Mouse (Mus musculus) heart, embryonic 16.5 days (tissue): ENCODE results near the gene Zfp982. TPM values are rescaled to one million over a fixed set of nuclear protein-coding genes. Genes with fewer than 3 reads are reported as not detected.
"Not testable (repeated sequence)": the region's sequence is repeated elsewhere in the genome, so short reads cannot be mapped to it uniquely, and the experiment has no call there.

Experiments used
- ATAC-seq: fragments of 200-750 bp; cut with Nextera tagmentation; replicated peaks from 2 replicates; pipeline ENCODE4 v1.8.0; 2017; ENCODE audit warnings: moderate number of reproducible peaks; ENCODE audit not compliant: insufficient read depth, low FRiP score; ENCODE audit errors: extremely low read depth
- H3K27ac ChIP-seq: fragments of 300-500 bp; sonication (generic); 2 replicates; pipeline ENCODE4 v1.5.1; 2014; ENCODE audit warnings: mild to moderate bottlenecking, low read length, control low read depth, moderate library complexity
- H3K27me3 ChIP-seq: fragments of 300-500 bp; sonication (generic); 2 replicates; pipeline ENCODE4 v1.6.1; 2014; ENCODE audit warnings: low read length, mixed read lengths; ENCODE audit not compliant: control insufficient read depth, insufficient read depth
- H3K36me3 ChIP-seq: fragments of 300-500 bp; sonication (generic); 2 replicates; pipeline ENCODE4 v1.6.1; 2014; ENCODE audit not compliant: control insufficient read depth, insufficient read depth
- H3K4me1 ChIP-seq: fragments of 300-500 bp; sonication (generic); 2 replicates; pipeline ENCODE4 v1.6.1; 2014; ENCODE audit warnings: low read length, mixed read lengths; ENCODE audit not compliant: control insufficient read depth, insufficient read depth
- H3K4me2 ChIP-seq: fragments of 300-500 bp; sonication (generic); 2 replicates; pipeline ENCODE4 v1.6.1; 2014; ENCODE audit warnings: low read depth, mild to moderate bottlenecking, control low read depth, low read length
- H3K4me3 ChIP-seq: fragments of 300-500 bp; sonication (generic); 2 replicates; pipeline ENCODE4 v1.5.1; 2014; ENCODE audit warnings: mild to moderate bottlenecking, control low read depth, low read length
- H3K9ac ChIP-seq: fragments of 300-500 bp; sonication (generic); 2 replicates; pipeline ENCODE4 v1.6.1; 2014; ENCODE audit warnings: low read length, control low read depth
- H3K9me3 ChIP-seq: fragments of 300-500 bp; sonication (generic); replicated peaks from 2 replicates; pipeline ENCODE4 v1.6.1; 2016; ENCODE audit warnings: low read length; ENCODE audit not compliant: control insufficient read depth
- WGBS: fragments of 180-500 bp; shearing (Covaris S2); extraction: QIAGEN DNeasy Blood & Tissue Kit; methylation state at CpG from one replicate; pipeline ENCODE4 v1.1.7; 2014; 5-methylcytosine and 5-hydroxymethylcytosine counted together
- polyA plus RNA-seq: library from polyadenylated mRNA; unstranded; fragments of >200 nt; fragmentation: Nextera tagmentation; extraction: Ambion mirVana; gene quantifications from 2 replicates; pipeline ENCODE4 v1.2.1, GENCODE M21; 2015

Gene Zfp982
- polyA plus RNA-seq, result 4.6 and 6.3 TPM in 2 replicates

DNA sequence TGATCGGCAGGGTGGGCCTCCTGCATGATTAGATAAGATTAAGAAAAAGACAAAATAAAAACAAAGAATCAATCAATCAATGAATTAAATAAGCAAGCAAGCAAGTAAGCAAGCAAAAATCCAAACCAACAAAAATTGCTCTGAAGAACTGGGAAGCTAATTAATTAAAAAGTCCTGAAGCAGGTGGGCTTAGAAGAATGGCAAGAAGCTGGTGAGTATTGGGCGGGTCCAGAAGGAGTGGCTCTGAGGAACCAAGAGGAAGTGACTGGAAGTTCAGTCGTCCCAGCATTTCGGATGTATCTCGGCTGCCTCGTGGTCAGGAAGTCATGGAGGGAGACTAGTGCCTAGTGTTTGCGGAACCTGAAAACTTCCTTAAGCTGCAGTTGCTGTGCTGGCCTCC, at the start of gene Zfp982:
Gene Zfp982, plus strand, starts transcription at position 301 of the 400 bp plus-strand sequence.
- not testable (repeated sequence) for H3K27me3 ChIP-seq, H3K9ac ChIP-seq, H3K4me3 ChIP-seq, H3K36me3 ChIP-seq, H3K4me2 ChIP-seq, ATAC-seq, H3K4me1 ChIP-seq, H3K27ac ChIP-seq
- 67% methylated on average over 7 of the region's 7 CpGs for WGBS
- peaks cover 20% of the 10 kb centered on the region for H3K9me3 ChIP-seq

DNA sequence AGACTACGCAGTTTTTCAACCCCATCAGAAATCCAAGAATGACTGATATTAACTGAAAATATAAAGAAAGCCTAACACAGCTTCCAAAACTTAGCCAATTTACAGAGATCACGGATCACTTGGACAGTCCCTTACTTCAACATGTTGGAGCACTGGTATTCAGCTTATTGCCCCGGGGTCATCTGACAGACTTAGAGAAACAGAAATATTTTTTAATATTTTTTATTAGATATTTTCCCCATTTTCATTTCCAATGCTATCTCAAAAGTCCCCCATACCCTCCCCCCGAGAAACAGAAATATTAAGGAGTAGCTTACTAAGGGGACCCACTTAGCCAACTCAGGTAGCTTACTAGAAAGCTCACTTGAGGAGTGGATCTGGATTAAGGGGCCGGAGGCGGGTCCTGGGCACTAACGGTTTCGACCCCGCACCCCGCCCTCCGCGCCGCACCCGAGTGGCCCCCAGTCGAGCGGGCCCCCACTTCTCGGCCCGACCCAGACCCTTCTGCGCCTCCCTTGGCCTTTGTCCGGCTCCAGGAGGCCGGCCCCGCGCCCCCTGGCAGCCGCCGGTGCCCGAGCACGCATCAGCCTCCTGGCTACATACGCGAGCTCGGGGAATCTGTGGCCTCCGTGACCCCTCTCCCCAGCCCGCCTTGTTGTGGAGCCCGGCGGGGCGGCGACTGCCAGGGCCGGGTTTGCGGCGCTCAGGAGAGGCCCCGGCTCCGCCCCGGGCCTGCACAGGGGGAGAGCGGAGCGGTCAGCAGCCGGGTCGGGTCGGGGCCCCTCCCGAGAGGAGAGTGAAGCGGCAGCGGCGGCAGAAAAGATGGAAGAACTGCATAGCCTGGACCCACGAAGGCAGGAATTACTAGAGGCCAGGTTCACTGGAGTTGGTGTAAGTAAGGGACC, 49.3 kb upstream of the Zfp982 start:
- peak; percentile 91 for ATAC-seq
- H3K36me3 ChIP-seq, H3K4me1 ChIP-seq, H3K9me3 ChIP-seq, H3K27me3 ChIP-seq: not testable (repeated sequence)
- peak overlapping the region; percentile 81 for H3K27ac ChIP-seq
- H3K4me2 ChIP-seq, result peak overlapping the region; percentile 92
- H3K4me3 ChIP-seq, result peak overlapping the region; percentile 73
- peak overlapping the region; percentile 95 for H3K9ac ChIP-seq
- WGBS, result 9% methylated on average over 51 of the region's 52 CpGs

DNA sequence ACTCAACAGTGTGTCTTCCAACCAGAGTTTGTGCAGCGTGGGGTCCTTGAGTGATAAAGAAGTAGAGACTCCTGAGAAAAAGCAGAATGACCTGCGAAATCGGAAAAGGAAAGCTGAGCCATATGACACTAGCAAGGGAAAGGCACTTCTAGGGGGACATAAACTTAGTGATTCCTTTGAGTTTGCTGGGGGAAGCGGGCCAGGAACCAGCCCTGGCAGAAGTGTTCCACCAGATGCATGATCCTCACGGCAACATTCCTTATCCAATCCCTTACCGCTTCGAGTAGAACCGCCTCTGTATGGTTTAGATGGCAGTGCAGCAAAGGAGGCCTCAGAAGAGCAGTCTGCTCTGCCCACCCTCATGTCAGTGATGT, 48.7 kb upstream of the Zfp982 start:
- ATAC-seq, H3K9me3 ChIP-seq, H3K4me1 ChIP-seq, H3K36me3 ChIP-seq, H3K27me3 ChIP-seq: not testable (repeated sequence)
- H3K4me3 ChIP-seq, result peak overlapping the region; percentile 73
- H3K9ac ChIP-seq, result peak overlapping the region; percentile 95
- WGBS, result 32% methylated on average over 8 of the region's 8 CpGs
- peak overlapping the region; percentile 92 for H3K4me2 ChIP-seq
- peak overlapping the region; percentile 81 for H3K27ac ChIP-seq

DNA sequence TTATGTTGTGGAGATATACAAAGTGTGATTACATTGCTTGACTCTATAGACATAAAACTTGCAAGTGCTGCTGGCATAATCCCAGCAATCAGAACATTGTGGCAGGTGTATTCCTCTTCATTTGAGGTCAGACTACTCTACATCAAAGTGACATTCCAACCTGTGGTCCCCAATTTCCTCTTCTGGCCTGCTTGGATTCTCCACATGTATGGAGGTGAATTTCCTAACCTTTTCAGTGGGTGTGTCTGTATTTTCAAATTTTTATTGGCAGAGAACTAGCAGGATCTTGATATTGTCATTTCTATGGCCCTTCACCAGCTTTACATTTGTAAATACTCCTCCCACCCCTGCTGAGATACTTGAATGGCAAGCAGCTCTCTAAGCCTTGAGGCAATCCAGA, 46.8 kb upstream of the Zfp982 start:
- not testable (repeated sequence) for ATAC-seq, H3K9ac ChIP-seq, H3K27ac ChIP-seq, H3K27me3 ChIP-seq, H3K36me3 ChIP-seq, H3K9me3 ChIP-seq, H3K4me2 ChIP-seq, H3K4me1 ChIP-seq, H3K4me3 ChIP-seq

DNA sequence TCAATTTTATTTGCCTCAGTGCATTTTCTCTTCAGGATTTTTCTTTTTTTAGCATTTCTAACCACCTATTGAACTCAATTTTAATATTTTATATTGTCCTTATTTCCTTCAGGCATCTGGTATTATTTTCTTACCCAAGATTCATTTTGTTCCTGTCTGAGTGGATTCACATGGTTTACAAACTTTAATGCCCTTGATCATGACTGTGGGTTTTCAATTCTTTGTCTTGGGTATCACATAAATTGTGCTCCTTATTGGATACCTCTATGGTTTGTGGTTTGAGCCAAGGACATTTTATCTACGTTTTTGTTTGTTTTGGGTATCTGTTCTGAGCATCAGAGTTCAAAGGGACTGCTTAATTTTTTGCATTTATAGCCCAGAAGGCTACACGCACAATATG, 43.9 kb upstream of the Zfp982 start:
- H3K36me3 ChIP-seq, result no peaks in the 10 kb centered on the region
- no peaks in the 10 kb centered on the region for H3K27me3 ChIP-seq
- no peak overlapping the region for H3K9ac ChIP-seq
- no peaks in the 10 kb centered on the region for H3K4me1 ChIP-seq
- peaks cover 2% of the 10 kb centered on the region; the same call in 1 of the 2 replicates for H3K9me3 ChIP-seq
- H3K4me2 ChIP-seq, result no peak overlapping the region
- no peak for ATAC-seq
- no peak overlapping the region for H3K4me3 ChIP-seq
- WGBS, result 69% methylated on average over 2 of the region's 2 CpGs
- H3K27ac ChIP-seq, result no peak overlapping the region

DNA sequence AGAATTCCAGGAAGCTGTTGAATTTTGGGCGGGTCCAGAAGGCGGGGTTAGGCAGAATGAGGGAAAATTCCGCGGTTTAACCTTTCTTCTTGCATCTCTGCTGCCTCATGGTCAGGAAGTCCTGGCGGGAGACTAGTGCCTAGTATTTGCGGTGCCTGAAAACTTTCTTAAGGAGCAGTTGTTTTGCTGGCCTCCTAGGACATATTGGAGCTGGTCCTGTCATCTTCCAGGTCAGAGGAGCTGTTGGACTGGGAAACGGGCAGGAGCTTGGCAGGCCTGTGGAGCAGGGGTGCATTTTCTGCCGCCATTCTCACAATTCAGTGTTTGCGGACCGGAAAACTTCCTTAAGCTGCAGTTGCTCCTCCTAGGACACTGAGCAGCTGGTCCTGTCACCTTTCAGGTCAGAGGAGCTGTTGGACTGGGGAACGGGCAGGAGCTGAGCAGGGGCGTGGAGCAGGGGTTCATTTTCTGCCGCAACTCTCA, 43.1 kb upstream of the Zfp982 start:
- Histone ChIP-seq H3K4me3 (peak overlapping the region; percentile 33), H3K4me1 (no peaks in the 10 kb centered on the region), H3K36me3 (no peaks in the 10 kb centered on the region), H3K4me2 (peak overlapping the region; percentile 47), H3K27me3 (no peaks in the 10 kb centered on the region), H3K9ac (no peak overlapping the region; the same call in 1 of the 2 replicates), H3K9me3 (peaks cover 2% of the 10 kb centered on the region; the same call in 1 of the 2 replicates), H3K27ac (no peak overlapping the region)
- no peak for ATAC-seq
- 36% methylated on average over 13 of the region's 13 CpGs for WGBS

DNA sequence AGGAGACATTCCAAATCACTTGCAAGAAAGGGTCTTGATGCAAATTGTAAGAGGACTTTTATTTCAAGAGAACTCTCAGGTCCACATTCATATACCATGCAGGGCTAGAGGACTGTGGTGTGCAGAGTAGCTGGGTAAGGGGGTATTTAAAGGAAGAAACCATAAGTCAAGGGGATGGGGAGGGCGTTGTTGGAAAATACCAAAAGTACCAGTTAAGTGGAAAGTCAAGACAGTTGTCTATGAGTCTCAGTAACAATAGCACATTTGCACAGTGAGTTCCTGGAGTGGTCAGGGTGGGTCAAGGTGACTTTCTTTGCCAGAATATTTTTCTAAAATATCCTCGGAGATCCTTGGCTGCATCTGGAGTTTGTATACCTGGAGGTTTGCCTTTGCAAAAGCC, 42.2 kb upstream of the Zfp982 start:
- not testable (repeated sequence) for H3K36me3 ChIP-seq, ATAC-seq, H3K27me3 ChIP-seq, H3K9me3 ChIP-seq, H3K27ac ChIP-seq, H3K9ac ChIP-seq, H3K4me2 ChIP-seq, H3K4me1 ChIP-seq, H3K4me3 ChIP-seq
- 68% methylated on average over 2 of the region's 2 CpGs for WGBS

DNA sequence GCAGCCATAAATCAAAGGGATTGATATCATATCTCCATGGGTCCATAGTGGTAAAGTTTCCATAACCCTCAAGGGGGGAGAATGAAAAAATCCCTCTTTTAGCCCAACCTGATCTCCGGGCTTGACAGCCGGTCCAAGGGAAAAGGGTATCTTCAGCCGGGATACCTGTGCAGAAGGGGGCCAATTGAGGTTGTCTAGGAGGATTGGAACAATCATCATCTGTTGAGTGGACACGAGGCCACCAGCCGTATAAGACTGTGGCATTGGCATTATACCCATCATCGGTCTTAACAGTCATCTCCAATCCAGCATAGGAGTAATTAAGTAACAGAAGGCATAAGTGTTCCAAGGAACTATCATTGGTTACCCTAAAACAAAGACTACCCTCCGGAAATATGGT, 25.0 kb upstream of the Zfp982 start:
- not testable (repeated sequence) for H3K36me3 ChIP-seq, H3K4me2 ChIP-seq, H3K4me3 ChIP-seq, H3K27me3 ChIP-seq, H3K9ac ChIP-seq, ATAC-seq, H3K27ac ChIP-seq, H3K4me1 ChIP-seq
- peaks cover 45% of the 10 kb centered on the region for H3K9me3 ChIP-seq
- WGBS, result 88% methylated on average over 7 of the region's 7 CpGs

DNA sequence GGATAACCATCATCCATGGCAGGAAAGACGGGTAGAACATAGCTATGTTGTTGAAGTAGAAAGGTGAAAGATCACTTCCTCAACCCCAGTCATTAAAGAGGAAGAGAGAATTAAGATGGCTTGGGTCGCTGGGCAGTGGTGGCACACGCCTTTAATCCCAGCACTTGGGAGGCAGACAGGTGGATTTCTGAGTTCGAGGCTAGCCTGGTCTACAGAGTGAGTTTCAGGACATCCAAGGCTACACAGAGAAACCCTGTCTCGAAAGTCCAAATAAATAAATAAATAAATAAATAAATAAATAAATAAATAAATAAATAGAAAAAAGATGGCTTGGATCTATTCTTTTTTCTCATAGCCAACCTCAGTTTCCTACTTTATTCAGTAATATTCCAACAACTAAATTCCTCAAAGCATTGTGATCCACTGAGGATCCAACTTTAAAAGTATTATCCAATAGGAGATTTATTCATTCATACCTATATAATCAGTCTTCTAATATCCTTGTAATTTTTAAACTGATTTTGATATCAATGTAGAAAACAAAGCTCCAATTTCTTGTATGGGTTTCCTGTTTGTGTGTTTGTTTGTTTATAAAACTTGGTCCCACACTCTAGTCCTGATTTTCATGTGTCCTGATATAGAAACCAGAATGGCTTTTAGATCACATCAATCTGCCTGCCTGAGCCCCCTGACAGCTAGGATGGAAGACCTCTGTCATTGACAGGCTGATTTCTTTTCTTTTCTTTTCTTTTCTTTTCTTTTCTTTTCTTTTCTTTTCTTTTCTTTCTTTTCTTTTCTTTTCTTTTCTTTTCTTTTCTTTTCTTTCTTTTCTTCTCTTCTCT, 6.8 kb downstream of the Zfp982 start:
- not testable (repeated sequence) for H3K4me2 ChIP-seq

More for the DNA sequence above, 6.8 kb downstream of the Zfp982 start:
- H3K36me3 ChIP-seq, H3K4me1 ChIP-seq, H3K27ac ChIP-seq, ATAC-seq, H3K27me3 ChIP-seq, H3K9ac ChIP-seq, H3K4me3 ChIP-seq: not testable (repeated sequence)
- peaks cover 11% of the 10 kb centered on the region for H3K9me3 ChIP-seq
- 78% methylated on average over 5 of the region's 5 CpGs for WGBS
